Mouse (Mus musculus): Measurements from ENCODE around the gene C1qtnf9.

Gene C1qtnf9

DNA sequence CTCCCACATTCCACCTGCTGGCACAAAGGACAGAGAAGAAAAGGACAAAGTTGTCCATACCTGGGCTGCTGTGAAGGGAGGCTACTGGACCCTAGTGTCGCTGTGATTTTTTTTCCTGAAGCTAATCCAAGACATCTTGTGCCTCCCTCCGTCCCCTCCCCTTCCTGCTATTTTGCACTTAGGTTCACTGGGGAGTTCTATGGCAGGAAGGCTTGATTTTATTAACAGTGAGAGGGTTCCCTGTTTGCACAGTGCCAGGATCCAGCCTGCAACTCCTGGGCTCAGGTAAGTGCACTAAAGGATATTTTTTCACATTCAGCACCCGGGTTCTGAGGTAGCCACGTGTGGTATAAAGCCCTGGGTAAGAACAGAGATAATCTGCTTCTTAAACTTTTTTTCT, at the start of gene C1qtnf9:
Gene C1qtnf9, plus strand, starts transcription at position 251 of the 400 bp plus-strand sequence.
- no peak for DNase-seq

DNA sequence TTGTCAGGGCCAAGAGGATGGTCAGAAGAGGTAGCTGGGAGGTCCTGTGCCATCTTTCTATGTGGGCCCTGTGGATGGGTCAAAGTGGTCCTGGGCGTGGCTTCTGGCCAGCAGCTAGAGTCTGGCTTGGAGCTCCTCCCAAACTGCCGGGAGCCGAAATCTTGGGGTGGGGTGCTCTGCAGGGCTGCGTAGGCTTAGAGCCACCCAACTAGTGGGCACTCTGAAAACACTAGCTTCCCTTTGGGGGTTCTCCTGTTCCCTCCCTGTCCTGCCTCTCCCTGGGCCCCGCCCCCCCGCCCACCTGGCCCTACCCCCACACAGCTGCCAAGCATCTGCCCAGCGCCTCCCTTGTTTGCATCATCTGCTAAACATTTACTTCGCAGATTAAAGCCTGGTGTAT, 46.6 kb upstream of the C1qtnf9 start:
- no peak for DNase-seq

DNA sequence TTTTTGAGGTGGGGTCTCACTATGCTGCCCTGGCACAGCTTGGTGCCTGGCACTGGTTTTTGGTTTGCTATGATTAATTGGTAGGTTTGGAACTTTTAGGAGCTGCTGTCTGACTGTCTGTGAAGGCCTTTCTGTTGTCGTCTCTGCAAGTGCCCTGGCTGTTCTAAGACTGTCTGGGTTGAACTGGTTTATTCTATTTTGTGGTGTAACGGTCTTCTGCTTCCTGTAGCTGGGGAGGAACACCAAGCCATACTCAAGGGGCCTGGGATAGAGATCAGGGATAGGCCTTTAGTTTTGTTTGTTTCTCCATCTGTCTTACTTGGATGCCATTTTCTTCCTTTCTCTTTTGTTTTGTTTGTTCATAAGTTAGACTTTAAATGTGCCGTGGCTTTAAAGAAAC, 46.0 kb upstream of the C1qtnf9 start:
- DNase-seq: no peak

DNA sequence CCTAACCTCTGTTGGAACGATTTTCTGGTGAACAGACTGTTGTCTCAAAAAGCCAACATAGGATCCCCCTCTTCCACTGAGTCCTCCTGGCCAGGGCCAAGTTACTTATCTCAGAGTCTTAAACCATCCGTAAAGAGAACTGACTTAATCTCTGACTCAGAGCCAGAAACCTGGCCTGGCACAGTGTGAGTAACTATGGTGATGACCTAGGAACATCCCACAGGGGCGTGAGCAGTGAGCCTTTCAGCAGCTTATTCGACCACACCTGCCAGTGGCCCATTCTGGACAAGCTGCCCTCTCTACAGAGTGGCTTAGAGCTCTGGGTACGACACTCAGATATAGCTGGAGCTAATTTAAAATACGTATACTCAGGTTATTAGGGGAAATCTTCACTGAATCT, 41.8 kb upstream of the C1qtnf9 start:
- no peak for DNase-seq

DNA sequence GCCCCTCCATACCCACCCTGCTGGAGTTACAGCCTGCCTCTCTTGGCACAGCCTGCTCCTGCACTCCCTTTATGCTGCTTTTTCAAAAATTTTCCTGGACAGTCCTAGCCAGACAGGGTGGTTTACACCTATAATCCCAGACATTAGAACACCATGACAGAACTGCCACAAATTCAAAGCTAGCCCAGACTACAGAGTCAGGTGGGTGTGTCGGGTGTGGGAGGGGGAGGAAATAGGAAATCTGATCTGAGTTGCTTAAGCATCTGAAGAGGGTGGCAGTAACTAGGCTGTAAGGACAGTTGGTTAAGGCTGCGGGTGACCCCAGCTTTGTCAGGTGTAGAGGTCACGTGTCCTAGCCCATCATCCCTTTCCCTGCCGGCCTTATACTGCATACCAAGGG, 40.8 kb upstream of the C1qtnf9 start:
- DNase-seq: no peak

DNA sequence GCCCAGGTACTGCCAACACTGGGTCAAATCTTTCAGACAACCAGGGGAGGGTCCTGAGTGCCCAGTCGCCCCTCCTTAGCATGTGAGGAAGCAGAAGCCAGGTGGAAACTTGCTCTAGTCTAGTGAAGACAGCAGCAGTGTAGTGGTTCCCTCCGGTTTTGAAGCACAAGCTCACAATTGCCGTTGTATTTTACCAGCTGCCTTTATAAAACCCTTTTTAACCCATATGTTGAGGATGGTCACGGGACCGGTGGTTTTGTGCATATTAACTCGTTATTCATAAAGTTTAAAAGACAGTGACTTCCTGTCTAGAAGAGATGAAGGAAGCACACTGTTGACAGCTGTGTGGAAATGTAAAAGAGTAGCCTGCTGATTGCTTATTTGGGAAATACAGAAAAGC, 35.9 kb upstream of the C1qtnf9 start:
- no peak for DNase-seq

DNA sequence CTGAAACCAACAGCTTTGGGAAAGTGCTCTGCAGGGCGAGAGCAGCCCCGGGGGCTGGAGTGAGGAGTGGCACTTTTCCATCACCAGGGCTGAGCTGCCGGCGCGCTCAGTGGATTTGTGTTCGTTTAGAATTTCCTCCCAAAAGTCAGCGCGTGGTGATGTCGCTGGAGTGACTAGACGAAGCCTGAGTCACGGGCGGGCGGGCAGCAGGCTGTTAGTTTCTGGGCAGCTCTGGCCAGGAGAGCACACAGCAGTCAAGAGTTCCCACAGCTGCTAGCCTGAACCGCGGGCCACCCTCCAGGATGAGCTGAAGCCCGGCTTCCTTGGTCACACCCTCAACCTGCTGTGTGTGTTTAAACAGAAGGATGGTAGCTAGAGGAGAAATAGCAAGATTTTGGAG, 35.1 kb upstream of the C1qtnf9 start:
- peak; percentile 57 for DNase-seq

DNA sequence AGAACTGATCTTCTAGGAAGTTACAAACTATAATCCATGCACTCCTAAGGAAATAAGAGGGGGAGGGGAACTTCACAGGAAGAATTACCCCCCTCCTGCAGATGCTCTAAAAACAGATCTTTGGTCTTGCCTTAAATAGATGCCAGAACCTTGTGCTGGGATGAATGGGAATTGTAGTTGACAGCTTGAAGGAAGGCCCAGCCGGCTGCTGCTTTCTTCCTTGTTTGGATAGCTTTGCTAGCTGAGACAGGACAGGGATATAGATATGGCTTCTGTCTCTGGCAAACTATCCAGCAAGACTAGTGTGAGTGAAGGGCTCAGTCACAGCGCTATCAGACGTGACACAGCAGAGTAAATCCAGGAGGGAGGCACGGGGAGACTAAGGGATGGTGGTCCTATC, 34.2 kb upstream of the C1qtnf9 start:
- no peak for DNase-seq

DNA sequence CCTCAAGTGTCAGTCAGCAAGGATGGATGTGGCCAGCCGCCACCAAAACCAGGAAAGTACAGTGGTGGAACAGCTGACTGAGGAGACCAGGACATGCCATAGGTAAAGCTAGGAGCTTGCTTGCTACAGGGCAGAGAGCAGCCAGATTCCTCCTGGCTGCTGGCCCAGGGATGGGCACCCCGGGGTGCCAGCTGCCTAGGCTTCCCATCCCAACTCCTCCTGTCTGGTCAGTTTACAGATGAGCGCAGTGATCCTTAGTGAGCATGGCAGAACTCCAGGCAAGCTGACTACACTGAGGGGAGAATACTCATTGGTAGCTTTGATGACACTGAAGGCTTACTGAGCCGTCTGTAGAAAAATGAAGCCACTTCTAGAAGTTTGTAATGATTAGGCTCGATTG, 32.7 kb upstream of the C1qtnf9 start:
- no peak for DNase-seq

DNA sequence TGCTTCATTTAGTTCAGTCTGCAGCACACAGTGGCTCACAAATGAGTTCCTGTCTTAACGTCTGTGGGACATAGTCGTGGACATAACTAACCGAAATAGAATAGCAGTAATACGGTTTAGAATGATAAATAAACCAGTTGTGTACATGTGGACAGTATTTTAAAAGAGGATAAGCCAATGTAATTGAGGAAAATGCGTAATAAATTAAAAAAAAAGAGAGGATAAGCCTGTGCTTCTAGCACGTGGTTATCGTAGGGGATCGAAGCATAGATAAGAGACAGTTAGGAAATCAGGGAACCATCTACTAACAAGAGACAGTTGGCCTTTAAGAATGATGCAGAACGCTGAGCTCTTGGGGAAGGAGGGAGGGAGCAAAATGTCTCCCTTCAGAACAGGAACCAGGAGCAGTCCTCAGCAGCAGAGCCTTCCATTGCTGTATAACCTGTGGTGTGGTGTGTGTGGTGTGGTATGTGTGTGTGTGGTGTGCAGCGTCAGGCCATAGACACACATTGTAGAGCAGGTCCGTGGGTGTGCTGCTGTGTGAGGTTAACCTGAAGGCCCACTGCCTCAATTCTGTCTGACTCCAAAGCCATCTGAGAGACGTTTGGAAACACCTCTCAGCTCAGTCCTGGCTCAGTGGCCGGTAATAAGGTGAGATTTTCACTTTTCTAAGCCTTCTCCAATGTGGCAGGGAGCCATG, 31.9 kb upstream of the C1qtnf9 start:
- no peak for DNase-seq

DNA sequence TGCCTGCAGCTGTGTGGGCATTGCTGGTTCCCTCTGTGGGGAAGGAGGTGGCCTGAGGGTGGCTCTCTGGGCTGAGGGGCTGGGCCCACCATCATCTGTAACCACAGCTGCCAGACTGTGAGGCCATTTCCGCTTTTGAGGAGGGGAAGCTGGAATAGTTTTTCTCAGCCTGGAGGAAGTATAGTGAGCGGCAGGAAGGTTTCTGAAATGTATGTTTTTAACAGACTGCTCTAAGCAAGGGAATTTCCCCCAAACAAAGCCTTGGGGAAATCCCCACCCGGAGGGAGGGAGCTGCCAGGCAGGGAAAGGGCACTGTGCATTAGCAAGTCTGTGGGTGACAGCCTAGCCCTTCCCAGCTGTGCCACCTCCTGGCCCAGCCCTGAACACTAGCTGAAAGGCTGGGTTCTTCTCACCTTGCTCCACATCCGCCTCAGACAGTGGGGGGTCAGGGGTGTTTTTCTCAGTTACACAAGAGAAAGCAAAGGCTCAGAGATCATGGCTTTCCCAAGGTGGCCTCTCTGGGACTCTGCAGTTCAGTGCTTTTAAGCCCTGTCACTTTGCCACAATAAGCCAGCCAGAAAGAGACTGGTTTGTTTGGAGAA, 31.2 kb upstream of the C1qtnf9 start:
- DNase-seq: peak; percentile 86

DNA sequence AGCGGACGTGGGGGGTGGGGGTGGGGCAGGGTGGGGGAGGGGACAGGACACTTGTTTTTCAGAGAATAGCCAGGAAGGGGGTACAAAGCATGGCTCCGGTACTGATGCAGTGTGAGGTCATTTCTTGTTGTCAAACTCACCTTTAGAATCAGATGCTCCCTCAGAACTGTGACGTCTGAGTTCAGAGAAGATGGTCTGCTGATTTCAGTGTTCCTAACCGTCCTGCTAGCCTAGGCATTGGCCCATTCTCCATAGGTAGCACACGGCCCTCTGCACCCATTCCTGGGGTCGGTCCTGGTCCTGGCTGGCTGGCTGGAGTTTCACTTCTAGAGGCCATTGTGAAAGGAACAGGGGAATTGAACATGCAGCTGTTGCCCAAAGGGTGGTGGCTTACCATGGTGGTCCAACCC, 30.7 kb upstream of the C1qtnf9 start:
- DNase-seq: no peak

DNA sequence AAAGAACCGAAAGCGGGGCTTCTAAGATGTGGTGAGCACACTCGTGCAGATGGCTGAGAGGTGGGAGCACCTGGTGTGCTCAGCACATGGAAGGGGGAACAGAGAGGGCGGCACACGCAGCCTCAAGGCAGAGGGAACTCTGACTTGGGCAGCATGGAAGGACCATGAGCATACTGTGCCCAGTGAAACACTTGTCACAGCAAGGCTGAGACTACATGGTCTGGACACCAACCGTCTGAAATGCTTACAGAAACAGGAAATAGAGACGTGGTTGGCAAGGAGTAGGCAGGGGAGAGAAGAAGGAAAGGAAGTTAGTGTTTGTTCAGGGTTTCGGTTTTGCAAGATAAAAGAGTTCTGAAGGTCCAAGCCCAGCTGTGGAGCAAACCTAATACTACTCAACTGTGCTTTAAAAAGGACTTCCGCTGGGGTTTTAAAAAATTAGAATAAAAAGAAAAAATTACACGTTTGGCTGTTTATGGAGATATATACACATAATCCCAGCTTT, 29.4 kb upstream of the C1qtnf9 start:
- DNase-seq: peak; percentile 75

DNA sequence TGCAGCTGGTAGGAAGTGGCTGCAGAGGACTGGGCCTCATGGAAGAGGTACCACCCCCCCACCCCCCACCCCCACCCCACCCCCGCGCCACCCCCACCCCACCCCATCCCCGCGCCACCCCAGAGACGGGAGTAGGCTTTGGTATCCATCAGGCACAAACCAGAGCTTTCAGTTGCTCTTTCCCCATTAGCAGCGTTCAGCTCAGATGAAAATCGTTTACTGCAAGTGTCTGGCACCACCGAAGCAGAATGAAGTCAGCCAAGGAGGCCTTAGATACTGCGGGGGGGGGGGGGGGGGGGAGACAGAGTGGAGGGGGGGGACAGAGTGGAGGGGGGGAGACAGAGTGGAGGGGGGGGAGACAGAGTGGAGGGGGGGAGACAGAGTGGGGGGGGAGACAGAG, 28.8 kb upstream of the C1qtnf9 start:
- DNase-seq: no peak

DNA sequence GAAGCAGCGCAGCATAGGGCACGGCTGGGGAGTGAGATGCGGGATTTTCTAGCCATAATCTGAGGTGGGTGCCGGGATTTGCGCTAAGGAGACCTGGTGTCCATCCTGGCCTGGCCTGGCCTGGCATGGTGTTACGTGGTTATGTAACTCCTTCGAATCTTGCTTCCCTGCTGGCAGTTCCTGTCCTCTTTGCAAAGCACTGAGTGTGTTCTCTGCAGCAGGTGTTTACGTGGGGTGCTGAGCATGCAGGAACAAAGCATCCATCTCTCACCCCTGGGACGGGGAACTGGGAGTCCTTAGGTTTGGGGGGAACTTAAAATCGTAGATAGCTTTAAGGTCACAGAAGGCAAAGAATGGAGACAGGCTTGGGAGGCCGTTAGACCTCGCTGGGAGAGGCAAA, 28.3 kb upstream of the C1qtnf9 start:
- no peak for DNase-seq

DNA sequence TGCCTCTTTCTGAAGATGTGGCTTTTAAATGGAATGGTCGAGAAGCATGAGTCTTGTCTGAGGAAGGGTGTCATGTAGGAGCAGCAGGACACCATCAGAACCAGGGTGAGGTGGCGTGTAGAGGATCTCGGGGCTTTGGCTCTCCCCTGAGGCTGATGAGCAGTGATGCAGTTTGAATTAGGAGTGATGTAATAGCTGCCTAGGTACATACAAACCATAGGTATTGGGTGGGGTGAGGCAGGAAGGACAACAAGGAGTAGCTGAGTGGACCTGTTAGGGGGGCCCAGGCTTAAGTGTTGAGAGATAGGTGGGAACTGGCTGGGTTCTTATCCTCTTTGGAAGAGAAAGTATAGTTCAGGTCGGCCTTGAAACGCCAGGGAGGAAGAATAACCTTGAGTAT, 27.4 kb upstream of the C1qtnf9 start:
- DNase-seq: no peak

DNA sequence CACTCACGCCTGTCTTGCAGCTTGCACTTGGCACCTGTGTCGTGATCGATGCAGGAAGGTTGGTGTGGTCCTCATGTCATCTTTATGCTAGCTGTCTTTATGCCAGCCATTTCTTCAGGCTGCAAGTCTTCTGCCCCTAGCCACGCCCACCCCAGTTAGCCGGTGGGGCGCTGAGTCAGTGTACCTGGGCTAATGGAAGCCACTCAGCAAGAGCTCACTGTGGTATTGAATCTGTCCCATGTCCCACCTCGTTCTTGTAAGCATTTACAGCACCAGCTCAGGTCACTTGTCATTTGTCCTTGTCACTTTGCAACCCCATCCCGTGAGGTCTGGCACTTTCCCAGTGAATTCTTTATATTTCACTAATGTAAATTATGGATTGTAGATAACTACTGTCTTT, 26.9 kb upstream of the C1qtnf9 start:
- no peak for DNase-seq

DNA sequence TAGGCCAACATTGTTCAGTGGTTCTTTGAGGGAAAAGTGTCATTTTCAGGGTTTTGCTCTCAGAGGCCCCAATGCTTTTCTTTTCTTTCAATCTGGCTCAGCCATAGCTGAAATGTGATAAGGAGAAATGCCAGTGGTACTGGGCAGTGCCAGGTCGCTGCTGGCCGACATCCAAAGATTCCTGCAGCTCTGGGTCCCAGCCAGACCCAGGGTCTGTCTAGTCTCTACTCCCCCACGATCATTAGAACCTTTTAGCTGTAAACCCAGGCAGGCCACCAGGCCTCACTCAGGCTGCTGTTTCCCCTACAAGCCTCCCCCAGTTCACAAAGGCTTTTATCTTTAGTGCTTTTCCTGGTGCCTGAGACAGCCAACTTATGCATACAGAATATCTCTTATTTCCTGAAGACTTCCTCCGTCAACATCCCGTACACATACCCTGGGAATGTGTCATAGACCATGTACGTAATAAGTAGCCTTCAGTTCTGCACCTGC, 26.4 kb upstream of the C1qtnf9 start:
- no peak for DNase-seq

DNA sequence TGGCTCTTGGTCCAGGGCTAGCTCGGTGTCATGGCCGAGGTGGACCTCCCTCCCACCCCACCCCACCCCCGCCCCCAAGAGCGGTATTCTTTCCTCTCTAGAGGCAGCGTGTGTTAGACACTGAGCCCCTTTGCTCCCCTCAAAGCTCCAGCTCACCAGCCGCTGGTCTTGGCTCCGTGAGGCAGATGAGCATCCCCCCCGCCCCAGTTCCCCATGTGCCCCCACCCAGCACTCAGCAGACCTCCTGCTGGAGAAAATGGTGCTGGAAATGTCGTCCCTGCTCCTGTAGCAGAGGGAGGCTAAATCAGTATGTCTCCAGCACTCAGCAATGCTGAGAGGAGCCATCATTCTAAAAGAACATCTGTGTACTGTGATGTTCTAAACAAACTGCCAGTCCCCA, 24.3 kb upstream of the C1qtnf9 start:
- no peak for DNase-seq

DNA sequence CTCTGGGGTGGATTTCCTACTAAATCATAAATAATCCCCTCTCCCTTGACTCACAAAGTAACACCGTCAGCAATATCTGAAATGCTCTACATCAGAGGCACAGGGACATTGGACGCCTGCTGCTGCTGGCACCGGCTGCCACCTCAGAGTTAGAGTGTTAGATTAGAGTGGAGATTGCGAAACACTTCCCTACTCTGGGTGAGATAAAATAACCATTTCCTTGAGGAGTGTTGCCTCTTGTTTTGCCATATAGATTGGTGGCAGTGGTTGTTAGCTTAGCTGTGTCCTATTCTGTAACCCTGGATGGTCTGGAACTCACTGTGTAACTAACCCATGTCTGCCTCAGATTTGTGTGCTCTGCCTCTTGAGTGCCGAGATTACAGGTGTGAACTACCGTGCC, 22.7 kb upstream of the C1qtnf9 start:
- DNase-seq: no peak

DNA sequence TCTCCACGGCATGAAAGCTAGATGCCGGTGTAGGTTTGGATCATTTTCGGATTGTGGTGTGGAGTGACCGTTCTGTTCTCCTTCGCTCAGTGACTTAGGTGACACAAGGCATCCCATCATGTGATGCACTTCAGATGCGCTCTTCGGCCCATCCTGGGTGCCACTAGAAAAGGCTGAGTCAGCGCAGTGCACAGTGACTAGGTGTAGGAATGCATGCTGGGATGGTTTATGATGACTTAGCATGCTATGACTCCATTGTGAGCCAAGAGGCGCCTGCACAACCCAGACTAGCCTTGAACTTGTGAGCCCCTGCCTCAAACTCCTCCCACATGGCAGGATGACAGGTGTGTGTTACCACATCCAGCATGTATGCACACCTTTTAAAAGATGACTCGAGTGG, 21.8 kb upstream of the C1qtnf9 start:
- DNase-seq: no peak

DNA sequence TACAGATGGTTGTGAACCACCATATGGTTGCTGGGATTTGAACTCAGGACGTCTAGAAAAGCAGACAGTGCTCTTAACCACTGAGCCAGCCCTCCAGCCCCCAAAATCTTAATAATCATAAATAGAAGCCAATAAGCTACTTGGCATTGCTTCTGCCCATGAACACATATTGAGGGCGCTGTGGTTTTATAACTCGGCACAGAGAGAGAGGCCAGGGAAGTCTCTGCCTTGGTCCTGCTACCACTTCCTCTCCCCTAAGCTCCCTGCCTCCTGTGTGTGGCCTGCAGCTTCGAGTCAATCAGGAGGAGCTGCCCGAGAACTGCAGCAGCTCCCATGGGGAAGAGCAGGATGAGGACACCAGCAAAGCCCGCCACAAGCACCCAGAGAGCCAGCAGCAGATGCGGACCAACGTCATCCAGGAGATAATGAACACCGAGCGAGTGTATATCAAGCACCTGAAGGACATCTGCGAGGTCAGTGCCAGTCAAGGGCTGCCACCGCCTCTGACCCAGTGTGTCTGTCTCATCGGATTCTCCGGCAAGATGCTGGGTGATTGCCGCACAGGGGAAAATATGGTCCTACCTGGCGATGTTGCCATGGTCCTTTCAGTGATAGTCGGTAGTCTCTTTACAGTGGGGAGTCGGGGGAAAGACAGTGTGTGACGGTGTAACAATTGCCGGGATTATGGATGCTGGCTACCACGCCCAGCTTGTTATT, 20.6 kb upstream of the C1qtnf9 start:
- no peak for DNase-seq

DNA sequence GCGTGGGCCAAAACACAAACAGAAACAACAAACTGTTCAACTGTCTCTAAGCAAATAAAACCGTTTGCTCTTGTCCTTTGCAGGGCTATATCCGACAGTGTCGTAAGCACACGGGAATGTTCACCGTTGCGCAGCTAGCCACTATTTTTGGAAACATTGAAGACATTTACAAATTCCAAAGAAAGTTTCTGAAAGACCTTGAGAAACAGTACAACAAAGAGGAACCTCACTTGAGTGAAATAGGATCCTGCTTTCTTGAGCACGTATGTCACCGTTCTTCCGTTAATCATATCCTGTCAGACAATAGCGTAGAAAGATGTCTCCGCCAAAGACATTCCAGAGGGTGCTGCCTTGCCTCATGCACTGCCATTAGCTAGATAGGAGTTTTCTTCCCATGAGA, 18.1 kb upstream of the C1qtnf9 start:
- DNase-seq: no peak

DNA sequence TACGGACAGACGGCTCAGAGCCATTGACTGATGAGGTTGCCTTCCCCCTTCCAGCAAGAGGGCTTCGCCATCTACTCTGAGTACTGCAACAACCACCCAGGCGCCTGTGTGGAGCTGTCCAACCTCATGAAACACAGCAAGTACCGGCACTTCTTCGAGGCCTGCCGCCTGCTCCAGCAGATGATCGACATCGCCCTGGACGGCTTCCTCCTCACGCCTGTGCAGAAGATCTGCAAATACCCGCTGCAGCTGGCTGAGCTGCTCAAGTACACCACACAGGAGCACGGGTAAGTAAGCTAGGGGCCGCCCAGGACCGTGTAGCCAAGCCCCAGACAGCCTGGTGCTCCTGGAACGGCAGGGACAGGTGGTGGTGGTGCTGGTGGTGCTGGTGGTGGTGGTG, 16.4 kb upstream of the C1qtnf9 start:
- DNase-seq: no peak
